Mouse (Mus musculus) neural tube, embryonic 11.5 days (tissue): ENCODE results near the gene Gm20388. TPM values are rescaled to one million over a fixed set of nuclear protein-coding genes. Genes with fewer than 3 reads are reported as not detected.

ENCODE experiments used
- ATAC-seq: fragments of 200-750 bp; cut with Nextera tagmentation; 2 replicates; pipeline ENCODE4 v1.8.0; 2017; ENCODE audit warnings: moderate number of reproducible peaks, mild to moderate bottlenecking, moderate TSS enrichment, moderate library complexity; ENCODE audit not compliant: insufficient read depth, low FRiP score, low TSS enrichment
- DNase-seq: peaks from one replicate; pipeline ENCODE4 v3.0.0-alpha.2; 2015; ENCODE audit warnings: low spot score
- H3K27ac ChIP-seq: fragments of 300-500 bp; sonication (generic); 2 replicates; pipeline ENCODE4 v1.5.1; 2014; ENCODE audit warnings: low read depth, mild to moderate bottlenecking, low read length
- H3K27me3 ChIP-seq: fragments of 300-500 bp; sonication (generic); 2 replicates; pipeline ENCODE4 v1.6.1; 2014; ENCODE audit warnings: mild to moderate bottlenecking, low read length, mixed read lengths; ENCODE audit not compliant: control insufficient read depth, insufficient read depth
- H3K36me3 ChIP-seq: fragments of 300-500 bp; sonication (generic); 2 replicates; pipeline ENCODE4 v1.6.1; 2014; ENCODE audit warnings: mild to moderate bottlenecking, low read length, moderate library complexity, mixed read lengths; ENCODE audit not compliant: control insufficient read depth, insufficient read depth
- H3K4me1 ChIP-seq: fragments of 300-500 bp; sonication (generic); 2 replicates; pipeline ENCODE4 v1.6.1; 2014; ENCODE audit warnings: low read length, mixed read lengths; ENCODE audit not compliant: control insufficient read depth, insufficient read depth
- H3K4me2 ChIP-seq: fragments of 300-500 bp; sonication (generic); 2 replicates; pipeline ENCODE4 v1.6.1; 2014; ENCODE audit warnings: low read depth, mild to moderate bottlenecking, moderate library complexity
- H3K4me3 ChIP-seq: fragments of 300-500 bp; sonication (generic); 2 replicates; pipeline ENCODE4 v1.5.1; 2014; ENCODE audit warnings: low read depth, low read length
- H3K9ac ChIP-seq: fragments of 300-500 bp; sonication (generic); 2 replicates; pipeline ENCODE4 v1.6.1; 2014; ENCODE audit warnings: mild to moderate bottlenecking, low read length
- H3K9me3 ChIP-seq: fragments of 300-500 bp; sonication (generic); 2 replicates; pipeline ENCODE4 v1.6.1; 2016; ENCODE audit warnings: low read length; ENCODE audit not compliant: control insufficient read depth
- WGBS: fragments of 180-500 bp; shearing (Covaris S2); extraction: QIAGEN DNeasy Blood & Tissue Kit; methylation state at CpG from one replicate; pipeline ENCODE4 v1.1.7; 2014; 5-methylcytosine and 5-hydroxymethylcytosine counted together
- polyA plus RNA-seq: library from polyadenylated mRNA; unstranded; fragments of >200 nt; fragmentation: Nextera tagmentation; extraction: Ambion mirVana; gene quantifications from 2 replicates; pipeline ENCODE4 v1.2.1, GENCODE M21; 2014

Gm20388 gene
- polyA plus RNA-seq, 1 experiment from 2014 or later, result not detected

DNA sequence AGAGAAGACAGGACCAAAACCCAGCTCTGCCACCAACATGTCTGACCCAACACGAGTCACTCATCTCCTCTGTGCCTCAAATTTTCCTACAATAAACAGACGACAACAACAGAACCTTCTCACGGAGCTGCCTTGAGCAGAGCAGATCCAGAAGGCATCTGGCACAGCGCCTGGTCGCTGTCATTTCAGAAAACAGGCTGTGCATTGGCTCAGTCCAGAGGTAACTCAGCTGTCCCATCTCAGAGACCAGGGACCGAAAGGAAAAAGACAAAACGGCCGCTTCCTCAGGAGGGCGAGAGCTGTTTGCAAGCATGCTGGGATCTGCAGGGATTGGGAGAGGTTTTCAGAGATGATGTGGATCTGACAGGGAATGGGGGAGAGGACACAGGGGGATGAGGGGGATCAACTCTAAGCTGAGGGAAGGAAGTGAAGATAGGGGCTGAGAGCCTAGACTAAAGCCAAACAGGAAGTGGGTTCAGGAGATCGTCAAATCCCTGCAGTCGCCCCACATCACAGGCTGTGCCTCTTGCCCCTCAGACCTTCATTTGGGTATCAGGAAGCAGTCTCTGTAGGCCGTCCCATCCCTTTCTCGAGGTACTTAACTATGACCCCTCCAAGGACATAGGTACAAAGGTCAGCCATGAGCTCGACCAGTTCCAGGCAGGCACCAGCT is 4067.7 kb downstream of the Gm20388 start:
- Histone ChIP-seq H3K9me3 (no peaks in the 10 kb centered on the region), H3K4me1 (peaks cover 3% of the 10 kb centered on the region; the same call in 1 of the 2 replicates), H3K9ac (no peak overlapping the region), H3K27me3 (no peaks in the 10 kb centered on the region), H3K4me3 (no peak overlapping the region), H3K36me3 (no peaks in the 10 kb centered on the region), H3K27ac (no peak overlapping the region), H3K4me2 (no peak overlapping the region)
- DNase-seq (no peak), ATAC-seq (no peak)
- 76% methylated on average over 14 of the region's 14 CpGs for WGBS

DNA sequence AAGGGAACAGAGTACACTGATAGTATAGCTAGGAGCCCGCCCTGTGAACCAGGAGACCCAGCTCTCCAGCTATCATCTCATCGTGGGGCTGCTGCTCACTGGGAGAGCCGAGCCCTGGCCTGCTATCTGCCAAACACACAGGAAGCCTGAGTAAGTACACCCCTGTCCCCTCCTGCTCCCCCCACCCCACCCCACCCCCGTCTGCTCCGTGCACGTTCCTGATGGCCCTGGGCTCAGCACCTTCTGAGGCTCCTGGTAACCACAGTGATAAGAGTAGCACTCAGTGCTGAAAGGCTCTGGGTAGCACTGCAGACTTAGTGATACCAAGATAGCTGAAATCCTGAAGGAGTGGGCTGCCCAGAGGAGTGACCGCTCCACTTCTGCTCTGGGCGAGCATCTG is 4068.3 kb downstream of the Gm20388 start:
- Histone ChIP-seq H3K36me3 (no peaks in the 10 kb centered on the region), H3K4me2 (no peak overlapping the region), H3K4me3 (no peak overlapping the region), H3K9ac (no peak overlapping the region), H3K27ac (no peak overlapping the region), H3K9me3 (no peaks in the 10 kb centered on the region), H3K27me3 (no peaks in the 10 kb centered on the region), H3K4me1 (peaks cover 3% of the 10 kb centered on the region; the same call in 1 of the 2 replicates)
- ATAC-seq (no peak), DNase-seq (no peak)
- 73% methylated on average over 8 of the region's 8 CpGs for WGBS

DNA sequence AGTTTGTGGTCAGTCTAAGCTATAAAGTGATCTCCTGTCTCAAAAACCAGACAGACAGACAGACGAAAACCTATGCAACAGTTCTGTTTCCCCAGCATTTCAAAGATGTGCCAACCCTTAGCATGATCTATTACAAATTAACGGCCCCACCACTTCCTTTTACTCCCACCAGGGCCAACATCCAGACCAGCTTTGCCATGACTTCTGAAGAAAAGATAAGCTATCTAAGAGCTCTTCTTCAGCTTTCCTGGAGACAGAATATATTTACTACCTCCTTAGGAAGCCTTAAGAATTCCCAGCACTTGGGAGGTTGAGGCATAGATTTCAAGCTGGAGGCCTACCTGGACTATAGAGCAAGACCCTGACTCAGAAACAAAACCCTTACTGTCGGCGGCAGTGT is 4069.6 kb downstream of the Gm20388 start:
- H3K4me1 ChIP-seq, result peaks cover 3% of the 10 kb centered on the region; the same call in 1 of the 2 replicates
- ATAC-seq (no peak), DNase-seq (no peak)
- no peaks in the 10 kb centered on the region for H3K36me3 ChIP-seq
- H3K27ac ChIP-seq, result no peak overlapping the region
- no peak overlapping the region for H3K9ac ChIP-seq
- no peak overlapping the region for H3K4me3 ChIP-seq
- no peaks in the 10 kb centered on the region for H3K27me3 ChIP-seq
- WGBS, result 83% methylated on average over 4 of the region's 4 CpGs
- no peaks in the 10 kb centered on the region for H3K9me3 ChIP-seq
- H3K4me2 ChIP-seq, result no peak overlapping the region

DNA sequence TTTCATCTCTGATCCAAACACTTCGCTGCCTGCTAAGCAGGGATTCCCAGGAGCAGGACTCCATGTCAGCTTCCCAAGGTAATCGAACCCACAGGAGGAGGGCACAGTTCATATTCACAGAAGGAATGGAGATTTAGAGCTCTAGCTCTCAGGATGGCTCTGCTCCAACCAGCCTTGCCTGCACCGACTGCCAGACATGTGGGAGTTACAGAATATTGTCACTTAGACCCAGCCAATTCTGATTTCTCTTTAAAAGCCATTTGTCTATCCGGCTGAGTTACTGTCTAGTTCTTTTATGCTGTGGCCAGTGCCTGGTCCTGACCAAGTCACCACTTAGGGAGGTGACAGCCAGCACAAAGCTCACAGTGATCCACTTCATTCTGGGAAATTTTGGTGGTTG is 4071.0 kb downstream of the Gm20388 start:
- no peaks in the 10 kb centered on the region for H3K27me3 ChIP-seq
- DNase-seq (no peak), ATAC-seq (no peak)
- no peak overlapping the region for H3K27ac ChIP-seq
- peak overlapping the region; percentile 6; the same call in 1 of the 2 replicates for H3K9ac ChIP-seq
- 0 out of 2 replicates have a peak overlapping the region, but pooled peaks have one; percentile 9 for H3K4me2 ChIP-seq
- H3K9me3 ChIP-seq, result no peaks in the 10 kb centered on the region
- WGBS, result 51% methylated on average over 4 of the region's 4 CpGs
- H3K4me3 ChIP-seq, result peak overlapping the region; percentile 78
- peaks cover 3% of the 10 kb centered on the region; the same call in 1 of the 2 replicates for H3K4me1 ChIP-seq
- H3K36me3 ChIP-seq, result no peaks in the 10 kb centered on the region

DNA sequence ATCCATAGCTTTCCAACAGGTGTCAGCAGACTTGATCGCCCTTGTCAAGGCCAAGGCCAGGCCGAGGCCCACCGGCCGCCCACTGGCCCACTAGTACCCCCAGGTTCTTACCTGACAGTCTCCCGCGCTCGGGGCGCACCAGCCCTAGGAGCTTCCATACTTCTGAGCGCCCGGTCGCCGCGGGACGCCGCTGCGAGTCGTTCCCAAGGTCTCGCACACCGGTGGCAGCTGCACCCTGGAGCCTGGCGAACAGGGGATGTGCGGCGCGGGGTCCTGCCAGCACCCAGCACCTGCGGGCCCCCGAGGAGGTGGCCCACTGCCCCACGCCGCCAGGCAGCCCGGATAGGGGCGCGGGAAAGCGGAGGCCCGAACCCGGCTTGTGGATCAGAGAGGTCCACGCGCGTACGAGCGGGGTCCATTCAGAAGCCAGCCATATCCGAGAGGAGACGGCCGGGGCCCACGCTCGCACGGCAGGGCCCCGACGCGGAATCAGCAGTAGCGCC is 4071.7 kb downstream of the Gm20388 start:
- Histone ChIP-seq H3K4me1 (peaks cover 3% of the 10 kb centered on the region; the same call in 1 of the 2 replicates), H3K4me3 (peak overlapping the region; percentile 78), H3K9ac (peak overlapping the region; percentile 75), H3K36me3 (no peaks in the 10 kb centered on the region), H3K9me3 (no peaks in the 10 kb centered on the region), H3K27me3 (no peaks in the 10 kb centered on the region), H3K4me2 (peak overlapping the region; percentile 93), H3K27ac (peak overlapping the region; percentile 74)
- WGBS, result under 1% methylated on average over 45 of the region's 48 CpGs
- DNase-seq (no peak), ATAC-seq (peak; percentile 45; the same call in 1 of the 2 replicates)

DNA sequence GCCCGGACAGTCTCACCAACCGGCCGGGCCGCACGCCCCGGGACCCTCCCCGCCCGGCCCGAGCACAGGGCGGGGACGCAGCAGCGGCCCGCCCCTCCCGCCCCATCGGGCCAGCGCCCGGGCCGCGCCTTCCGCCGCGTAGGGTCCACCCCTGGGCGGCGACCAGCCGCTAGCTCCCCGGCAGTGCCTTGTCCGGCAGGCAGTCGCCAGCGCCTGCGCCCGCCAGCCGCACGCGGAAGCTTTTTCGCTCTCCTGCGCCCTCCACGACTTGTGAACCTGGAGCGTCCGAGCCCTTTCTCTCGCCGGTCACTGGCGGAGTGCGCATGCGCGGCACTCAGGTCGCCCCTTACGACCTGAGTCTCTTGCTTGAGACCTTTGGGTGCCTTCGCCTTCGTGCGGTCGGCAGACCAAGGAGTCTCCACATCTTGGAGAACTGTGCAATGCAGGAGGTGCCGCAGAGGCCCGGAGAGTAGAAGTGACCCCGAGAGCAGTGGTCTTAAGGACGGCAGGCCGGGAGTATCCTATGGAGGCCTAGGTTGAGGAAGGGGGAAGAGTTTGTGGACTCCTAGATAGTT is 4072.3 kb downstream of the Gm20388 start, which contains the start of gene Abcb10:
Abcb10 (minus strand) TSS at position 297 of the 575 bp plus-strand sequence.
- Histone ChIP-seq H3K4me3 (peak within 1 kb of the TSS; percentile 78), H3K4me1 (peaks cover 3% of the 10 kb centered on the region; the same call in 1 of the 2 replicates), H3K27me3 (no peaks in the 10 kb centered on the region), H3K9ac (peak within 1 kb of the TSS; percentile 75), H3K4me2 (peak within 1 kb of the TSS; percentile 93), H3K27ac (peak within 1 kb of the TSS; percentile 74), H3K36me3 (no peaks in the 10 kb centered on the region), H3K9me3 (no peaks in the 10 kb centered on the region)
- under 1% methylated on average over 39 of the region's 56 CpGs for WGBS
- ATAC-seq (peak; percentile 85), DNase-seq (peak; percentile 90)

DNA sequence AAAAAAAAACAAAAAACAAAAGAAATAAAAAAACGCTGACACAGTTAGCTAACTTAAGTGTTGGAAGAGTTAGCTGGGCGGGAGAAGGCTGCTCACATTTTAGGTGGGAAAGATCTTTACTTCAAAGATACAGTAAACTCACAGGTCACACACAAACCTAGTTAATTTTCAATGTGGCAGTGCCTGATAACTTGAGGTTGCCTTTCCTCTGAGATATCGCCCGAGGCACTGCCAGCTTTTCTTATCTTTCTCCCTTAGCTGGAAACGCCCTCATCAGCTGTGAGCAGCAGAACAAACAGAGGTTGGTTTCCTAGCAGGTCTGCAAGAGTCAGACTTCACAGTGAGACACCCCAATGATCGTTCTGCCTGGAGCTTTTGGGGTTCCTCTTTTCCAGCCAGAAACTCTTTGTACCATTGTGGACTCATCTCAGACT is 4078.0 kb downstream of the Gm20388 start:
- ATAC-seq (no peak), DNase-seq (no peak)
- no peak overlapping the region for H3K9ac ChIP-seq
- no peaks in the 10 kb centered on the region for H3K36me3 ChIP-seq
- H3K4me1 ChIP-seq, result no peaks in the 10 kb centered on the region
- H3K4me3 ChIP-seq, result no peak overlapping the region
- H3K27ac ChIP-seq, result no peak overlapping the region
- H3K9me3 ChIP-seq, result no peaks in the 10 kb centered on the region
- H3K4me2 ChIP-seq, result no peak overlapping the region
- WGBS, result 81% methylated on average over 6 of the region's 6 CpGs
- no peaks in the 10 kb centered on the region for H3K27me3 ChIP-seq

DNA sequence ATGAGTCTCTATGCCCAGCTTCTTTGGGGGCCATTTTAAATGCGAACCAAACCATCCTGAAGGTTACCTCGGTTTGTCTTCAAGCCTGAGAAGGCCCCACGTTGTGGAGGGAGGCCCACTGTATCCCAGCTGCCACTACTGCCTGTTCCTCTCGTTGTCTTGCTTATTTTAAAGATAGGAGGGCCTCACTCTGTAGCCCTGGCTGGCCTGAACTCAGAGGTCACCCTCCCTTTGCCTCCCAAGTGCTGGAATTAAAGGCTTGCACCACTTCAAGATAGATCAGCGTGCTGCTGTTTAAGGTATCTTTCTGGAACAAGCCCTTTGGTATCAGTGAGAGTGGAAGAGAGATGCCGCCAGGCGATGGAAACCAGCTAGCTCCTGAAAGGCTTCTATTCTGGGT is 4078.5 kb downstream of the Gm20388 start:
- Histone ChIP-seq H3K36me3 (no peaks in the 10 kb centered on the region), H3K27ac (no peak overlapping the region), H3K27me3 (no peaks in the 10 kb centered on the region), H3K4me1 (no peaks in the 10 kb centered on the region), H3K4me2 (no peak overlapping the region), H3K9me3 (no peaks in the 10 kb centered on the region), H3K4me3 (no peak overlapping the region), H3K9ac (no peak overlapping the region)
- DNase-seq (no peak), ATAC-seq (no peak)
- WGBS, result 78% methylated on average over 7 of the region's 7 CpGs
